Mouse (Mus musculus): ENCODE results near the gene Plekhg6. TPM values are rescaled to one million over a fixed set of nuclear protein-coding genes. Genes with fewer than 3 reads are reported as not detected.

The Plekhg6 gene
- 0.12 and 0.15 TPM in 2 replicates for polyA plus RNA-seq (2016; fragmentation: Nextera tagmentation; extraction: Ambion mirVana)

DNA sequence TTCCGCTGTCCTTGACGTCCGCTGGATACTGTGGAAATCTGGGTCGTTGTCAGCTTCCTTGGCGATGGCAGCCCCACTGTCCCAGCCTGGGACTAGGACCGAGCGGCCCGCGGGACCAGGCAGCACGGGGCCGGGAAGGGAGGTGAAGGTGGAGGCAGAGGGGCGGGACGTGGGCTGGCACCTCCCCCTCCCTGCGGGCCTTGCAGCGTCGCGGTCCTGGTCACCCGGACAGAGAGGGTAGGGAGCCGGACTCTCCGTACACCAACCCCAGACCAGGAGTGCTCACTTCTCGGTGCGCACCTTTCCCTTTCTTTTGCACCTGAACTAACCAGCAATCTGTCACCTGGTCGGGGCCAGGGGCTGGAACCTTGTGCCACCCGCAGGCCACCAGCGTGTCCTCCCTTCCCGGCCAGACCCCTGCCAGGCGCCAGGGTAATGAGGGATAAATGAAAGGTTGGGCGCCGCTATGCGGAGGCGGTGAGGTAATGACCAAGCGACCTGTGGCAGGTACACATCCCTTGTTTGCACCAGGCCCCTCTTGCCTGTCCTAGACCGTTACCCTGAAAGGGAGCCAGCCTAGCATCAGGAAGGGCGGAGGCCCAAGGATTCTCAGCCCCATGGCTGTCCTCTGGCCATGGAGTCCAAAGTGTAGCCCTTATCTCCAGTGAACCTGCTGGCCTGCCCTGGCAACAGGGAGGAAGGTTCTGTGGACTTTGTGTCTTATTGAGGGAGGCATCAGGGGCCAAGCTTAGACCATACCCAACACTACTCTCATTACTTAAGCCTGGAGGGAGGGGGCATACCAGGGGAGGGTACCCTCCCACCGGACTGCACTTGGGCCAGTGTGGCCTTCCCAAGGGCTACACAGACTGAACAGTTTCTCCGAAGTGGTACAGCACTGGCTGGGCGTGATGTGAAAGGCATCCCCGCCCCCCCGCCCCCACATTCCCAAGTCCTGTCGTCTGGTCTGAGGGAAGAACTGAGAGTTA, at the start of gene Plekhg6:
Gene Plekhg6 (minus strand): TSS at position 422 of the 989 bp plus-strand sequence.
- Histone ChIP-seq H3K9me3 (replicated peaks) (no peaks in the 10 kb centered on the region), H3K27ac (replicated peaks) (no peak within 1 kb of the TSS), H3K4me3 (peak within 1 kb of the TSS; percentile 45), H3K36me3 (no peaks in the 10 kb centered on the region), H3K27me3 (ENCODE audit: low read depth, poor library complexity, severe bottlenecking) (peaks cover 76% of the 10 kb centered on the region), H3K4me1 (peaks cover 46% of the 10 kb centered on the region)
- WGBS: 9% methylated on average over 40 of the region's 40 CpGs
- no peak for DNase-seq (ENCODE audit: low spot score)

DNA sequence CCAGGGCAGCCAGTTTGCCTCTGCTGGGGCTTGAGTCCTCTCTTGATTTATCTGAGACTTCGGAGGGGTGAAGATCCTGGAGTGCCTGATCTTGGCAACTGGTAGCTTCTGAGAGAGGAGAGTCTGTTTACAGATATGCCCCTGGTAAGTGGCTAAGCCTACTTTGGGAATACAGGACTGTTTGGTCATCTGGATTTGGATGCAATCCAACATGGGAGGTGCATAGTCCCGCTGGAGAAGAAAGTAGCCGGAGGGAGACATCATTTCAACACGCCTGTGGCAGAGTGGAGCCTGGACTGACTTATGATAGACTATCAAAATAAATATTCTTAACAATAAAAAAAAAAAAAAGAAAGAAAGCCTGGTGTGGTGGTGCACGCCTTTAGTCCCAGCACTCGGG, 49.1 kb upstream of the Plekhg6 start:
- H3K9me3 ChIP-seq (replicated peaks): no peaks in the 10 kb centered on the region
- WGBS: 89% methylated on average over 6 of the region's 6 CpGs
- DNase-seq (ENCODE audit: low spot score): no peak
- no peaks in the 10 kb centered on the region for H3K36me3 ChIP-seq
- H3K4me1 ChIP-seq: peaks cover 17% of the 10 kb centered on the region
- no peak overlapping the region for H3K4me3 ChIP-seq
- 0 out of 2 replicates have a peak, but pooled peaks cover 5% of the 10 kb centered on the region for H3K27me3 ChIP-seq (ENCODE audit: low read depth, poor library complexity, severe bottlenecking)
- no peak overlapping the region for H3K27ac ChIP-seq (replicated peaks)

DNA sequence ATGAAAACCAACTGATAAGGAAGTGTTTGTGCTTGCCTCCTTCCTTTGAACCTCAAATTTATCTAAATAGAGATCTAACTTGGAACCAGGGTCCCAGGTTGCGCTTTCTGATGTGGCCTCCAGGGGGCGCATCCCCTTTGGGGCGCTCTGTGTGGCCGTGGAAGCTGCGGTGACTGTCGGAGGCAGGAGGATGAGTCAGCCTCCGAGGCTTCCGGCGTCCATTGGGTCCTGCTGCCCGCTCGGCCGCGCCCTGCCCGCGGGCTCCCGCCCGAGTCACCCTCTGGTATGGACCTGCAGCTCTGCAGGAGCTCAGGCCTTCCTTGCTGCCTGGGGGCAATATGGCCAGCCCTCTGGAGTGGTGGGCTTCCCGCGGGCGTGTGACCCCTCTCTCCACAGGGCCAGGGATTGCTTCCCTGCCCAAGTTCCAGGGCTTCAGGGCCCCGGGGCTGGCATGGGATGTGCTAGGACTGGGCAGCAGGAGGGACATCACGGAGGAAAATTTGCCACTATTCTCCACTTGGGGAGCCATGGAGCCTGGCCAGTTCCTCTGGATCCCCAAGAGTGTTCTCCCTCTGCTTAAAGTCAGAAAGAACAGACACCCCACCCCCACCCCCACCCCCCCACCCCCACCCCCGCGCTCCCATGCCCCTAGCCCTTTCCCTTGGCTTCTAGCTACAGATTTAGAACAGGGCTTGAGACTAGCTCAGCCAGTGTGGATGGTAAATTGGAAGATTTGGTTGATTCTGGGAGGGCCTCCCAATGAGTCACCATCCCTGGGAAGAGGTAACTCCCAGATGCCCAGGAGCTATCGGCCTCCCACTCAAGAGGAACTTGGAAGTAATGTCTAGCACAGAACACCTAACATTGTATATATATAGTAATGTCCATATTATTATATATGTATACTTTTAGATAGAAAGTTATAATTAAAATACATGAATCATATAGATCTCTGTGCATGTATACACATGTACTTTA, 46.1 kb upstream of the Plekhg6 start:
- peak overlapping the region; percentile 58 for H3K4me3 ChIP-seq
- DNase-seq (ENCODE audit: low spot score): peak; percentile 89
- WGBS: 3% methylated on average over 25 of the region's 25 CpGs
- peaks cover 17% of the 10 kb centered on the region for H3K27me3 ChIP-seq (ENCODE audit: low read depth, poor library complexity, severe bottlenecking)
- peak overlapping the region; percentile 88 for H3K27ac ChIP-seq (replicated peaks)
- no peaks in the 10 kb centered on the region for H3K36me3 ChIP-seq
- H3K4me1 ChIP-seq: peaks cover 36% of the 10 kb centered on the region
- H3K9me3 ChIP-seq (replicated peaks): no peaks in the 10 kb centered on the region

DNA sequence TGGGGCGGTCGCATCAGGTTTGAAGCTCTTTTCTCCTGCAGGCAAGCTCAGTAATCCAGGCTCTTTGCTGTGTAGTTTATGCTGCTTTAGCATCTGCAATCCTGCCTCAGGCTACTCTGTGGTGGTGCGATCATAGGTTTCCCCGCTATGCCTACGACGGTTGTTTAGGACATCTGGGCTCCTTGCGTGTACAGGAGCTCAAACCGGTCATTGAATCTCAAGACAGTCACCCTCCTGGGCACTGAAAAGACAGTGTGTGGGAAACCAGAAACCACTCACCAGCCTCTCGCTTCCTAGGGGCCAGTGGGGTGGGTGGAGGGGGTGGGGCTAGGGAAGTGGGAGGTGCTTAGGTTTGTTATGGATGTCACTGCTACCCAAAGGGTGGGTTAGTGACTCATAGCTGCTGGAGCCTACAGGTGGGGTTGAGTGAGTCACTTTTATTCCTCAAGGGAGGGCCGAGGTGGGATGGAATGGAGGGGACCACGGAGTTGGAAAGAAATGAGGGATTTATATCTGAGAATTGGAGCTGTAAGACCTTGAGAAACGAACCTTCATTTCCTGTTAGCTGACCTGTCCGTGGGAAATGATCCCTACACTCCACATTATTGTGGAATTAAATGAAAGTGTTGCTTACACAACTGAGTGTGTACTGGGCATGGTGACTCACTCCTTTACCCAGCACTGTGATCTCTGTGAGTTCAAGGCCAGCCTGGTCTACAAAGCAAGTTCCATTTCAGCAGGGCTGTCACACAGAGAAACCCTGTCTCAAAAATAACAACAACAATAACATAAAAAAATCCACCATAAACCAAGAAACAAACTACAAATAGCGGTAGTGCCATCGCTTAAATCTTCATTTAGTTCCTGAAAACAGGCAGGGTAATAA, 44.9 kb upstream of the Plekhg6 start:
- Histone ChIP-seq H3K9me3 (replicated peaks) (no peaks in the 10 kb centered on the region), H3K36me3 (no peaks in the 10 kb centered on the region), H3K4me1 (peaks cover 31% of the 10 kb centered on the region), H3K27ac (replicated peaks) (no peak overlapping the region), H3K27me3 (ENCODE audit: low read depth, poor library complexity, severe bottlenecking) (peaks cover 17% of the 10 kb centered on the region), H3K4me3 (no peak overlapping the region)
- DNase-seq (ENCODE audit: low spot score): no peak
- 60% methylated on average over 15 of the region's 15 CpGs for WGBS

DNA sequence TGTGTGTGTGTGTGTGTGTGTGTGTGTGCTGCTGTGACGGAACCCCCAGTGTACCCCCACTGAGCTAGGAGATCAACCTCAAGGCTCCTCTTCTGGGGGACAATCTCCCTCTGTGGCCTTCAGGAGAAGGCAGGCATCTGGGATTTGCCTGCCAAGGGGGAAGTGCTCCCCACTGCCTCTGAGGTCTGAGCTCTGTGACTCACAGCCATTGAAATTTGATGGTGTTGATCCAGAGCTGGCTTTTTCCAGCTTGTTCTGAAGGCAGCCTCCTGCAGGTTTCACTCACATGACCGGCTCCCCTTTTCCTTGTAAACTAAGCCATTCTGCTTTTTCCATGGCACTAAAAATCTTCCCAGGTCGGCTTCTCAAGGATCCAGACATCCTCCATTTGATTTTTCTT, 43.6 kb upstream of the Plekhg6 start:
- no peak overlapping the region for H3K27ac ChIP-seq (replicated peaks)
- WGBS: 82% methylated on average over 3 of the region's 3 CpGs
- H3K4me3 ChIP-seq: no peak overlapping the region
- no peaks in the 10 kb centered on the region for H3K36me3 ChIP-seq
- H3K9me3 ChIP-seq (replicated peaks): no peaks in the 10 kb centered on the region
- H3K27me3 ChIP-seq (ENCODE audit: low read depth, poor library complexity, severe bottlenecking): peaks cover 17% of the 10 kb centered on the region
- DNase-seq (ENCODE audit: low spot score): no peak
- H3K4me1 ChIP-seq: peaks cover 28% of the 10 kb centered on the region

DNA sequence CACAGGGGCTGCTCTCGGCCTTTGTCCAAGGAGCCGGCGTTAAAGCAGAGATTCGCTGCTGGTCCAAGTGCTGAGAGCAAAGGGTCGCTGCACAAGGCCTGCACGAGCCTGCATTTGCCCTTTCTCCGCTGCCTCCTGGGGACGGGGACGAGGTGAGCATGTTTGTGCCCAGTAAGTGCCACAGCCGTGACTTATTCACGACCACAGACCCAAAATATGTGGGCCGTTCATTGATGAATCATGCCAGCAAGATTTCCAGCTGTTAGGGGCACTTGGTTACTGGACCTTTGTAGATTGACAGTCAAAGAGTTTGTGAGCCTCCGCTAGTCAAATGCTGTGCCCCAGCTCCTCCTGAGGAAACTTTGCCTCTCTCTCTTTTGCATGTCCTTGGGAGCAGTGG, 42.9 kb upstream of the Plekhg6 start:
- H3K27me3 ChIP-seq (ENCODE audit: low read depth, poor library complexity, severe bottlenecking): peaks cover 17% of the 10 kb centered on the region
- 43% methylated on average over 13 of the region's 13 CpGs for WGBS
- H3K36me3 ChIP-seq: no peaks in the 10 kb centered on the region
- no peak overlapping the region for H3K4me3 ChIP-seq
- H3K4me1 ChIP-seq: peaks cover 28% of the 10 kb centered on the region
- H3K9me3 ChIP-seq (replicated peaks): no peaks in the 10 kb centered on the region
- no peak for DNase-seq (ENCODE audit: low spot score)
- no peak overlapping the region for H3K27ac ChIP-seq (replicated peaks)

DNA sequence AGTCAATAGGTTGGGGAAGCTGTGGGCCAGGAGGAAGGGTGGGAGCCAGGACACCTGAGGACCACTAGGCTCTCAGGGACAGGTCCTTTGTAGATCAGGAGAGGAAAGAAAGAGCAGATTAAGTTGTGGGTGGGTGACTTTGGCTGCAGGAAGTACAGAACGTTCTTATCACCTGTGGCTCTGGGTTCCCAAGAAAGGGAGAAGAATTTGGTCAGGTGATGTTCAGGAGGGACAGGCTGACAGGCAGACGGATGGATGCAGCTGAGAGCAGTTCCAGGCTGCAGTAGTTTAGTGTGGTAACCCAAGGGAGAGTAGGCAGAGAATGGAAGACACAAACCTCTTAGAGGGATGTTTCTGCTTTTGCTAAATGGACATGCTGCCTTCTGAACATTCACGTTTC, 42.5 kb upstream of the Plekhg6 start:
- Histone ChIP-seq H3K4me3 (peak overlapping the region; percentile 47), H3K27me3 (ENCODE audit: low read depth, poor library complexity, severe bottlenecking) (peaks cover 18% of the 10 kb centered on the region)

DNA sequence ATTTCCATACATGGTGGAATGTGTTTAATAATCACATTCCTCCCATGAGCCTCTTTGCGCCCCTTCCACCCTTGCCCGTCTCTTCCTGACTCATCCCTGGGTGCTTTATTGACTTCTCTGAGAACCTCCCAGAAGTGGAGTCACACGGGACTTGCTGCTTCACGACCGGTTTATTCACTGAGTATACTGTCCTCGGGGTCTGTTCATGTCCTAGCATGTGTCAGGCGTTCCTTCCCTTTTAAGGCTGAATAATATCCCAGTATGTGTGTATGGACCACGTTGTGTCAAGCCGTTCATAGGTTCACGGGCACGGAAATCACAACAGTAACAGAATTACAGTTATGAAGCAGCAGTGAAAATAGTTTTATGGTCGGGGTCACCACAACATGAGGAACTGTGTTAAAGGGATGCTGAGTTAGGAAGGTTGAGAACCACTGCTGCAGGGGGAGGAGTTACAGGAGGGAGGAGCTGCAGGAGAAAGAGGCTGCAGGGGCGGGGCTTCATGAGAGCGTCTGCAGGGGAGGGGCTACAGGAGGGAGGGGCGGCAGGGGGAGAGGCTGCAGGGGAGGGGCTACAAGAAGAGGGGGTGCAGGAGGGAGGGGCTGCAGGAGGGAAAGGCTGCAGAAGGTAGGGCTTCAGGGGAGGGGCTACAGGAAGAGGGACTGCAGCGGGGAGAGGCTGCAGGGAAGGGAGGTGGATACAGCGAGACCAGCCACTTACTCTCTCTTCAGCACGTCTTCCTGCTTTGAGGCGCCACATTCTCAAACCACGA, 41.6 kb upstream of the Plekhg6 start:
- H3K27ac ChIP-seq (replicated peaks): peak overlapping the region; percentile 52

More for the DNA sequence above, 42.5 kb upstream of the Plekhg6 start:
- Histone ChIP-seq H3K4me1 (peaks cover 28% of the 10 kb centered on the region), H3K27ac (replicated peaks) (peak overlapping the region; percentile 52), H3K36me3 (no peaks in the 10 kb centered on the region), H3K9me3 (replicated peaks) (no peaks in the 10 kb centered on the region)
- DNase-seq (ENCODE audit: low spot score): no peak
- 38% methylated on average over 3 of the region's 3 CpGs for WGBS

DNA sequence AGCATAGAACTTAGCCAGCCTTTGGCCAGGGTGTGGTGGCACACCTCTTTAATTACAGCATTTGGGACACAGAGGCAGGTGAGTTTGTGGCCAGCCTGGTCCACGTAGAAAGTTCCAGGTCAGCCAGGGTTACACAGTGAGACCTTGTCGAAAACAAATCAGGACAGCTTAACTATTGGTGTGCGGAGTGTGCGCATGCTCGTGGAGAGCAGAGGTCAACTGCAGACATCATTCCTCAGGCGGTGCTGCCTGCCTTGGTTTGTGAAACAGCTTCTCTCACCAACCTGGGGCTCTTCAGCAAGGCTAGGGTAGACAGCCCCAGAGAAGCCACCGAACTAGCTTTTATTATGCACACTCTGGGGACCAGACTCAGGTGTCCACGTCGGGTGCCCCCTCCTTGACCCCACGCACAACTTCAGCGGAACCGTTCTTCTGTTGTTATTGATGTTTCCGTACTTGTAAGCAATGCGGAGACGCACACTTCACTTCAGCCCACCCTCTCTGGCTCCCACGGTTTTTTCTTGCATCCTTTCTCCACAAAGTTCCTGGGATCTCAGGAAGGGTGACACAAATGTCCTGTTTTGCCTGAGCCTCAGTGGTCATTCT, 40.0 kb upstream of the Plekhg6 start:
- WGBS: 79% methylated on average over 16 of the region's 16 CpGs
- no peaks in the 10 kb centered on the region for H3K9me3 ChIP-seq (replicated peaks)
- no peak for DNase-seq (ENCODE audit: low spot score)

More for the DNA sequence above, 41.6 kb upstream of the Plekhg6 start:
- Histone ChIP-seq H3K4me1 (peaks cover 28% of the 10 kb centered on the region), H3K4me3 (peak overlapping the region; percentile 47), H3K9me3 (replicated peaks) (no peaks in the 10 kb centered on the region), H3K36me3 (no peaks in the 10 kb centered on the region), H3K27me3 (ENCODE audit: low read depth, poor library complexity, severe bottlenecking) (peaks cover 23% of the 10 kb centered on the region)
- WGBS: 27% methylated on average over 20 of the region's 20 CpGs
- peak; percentile 79 for DNase-seq (ENCODE audit: low spot score)

DNA sequence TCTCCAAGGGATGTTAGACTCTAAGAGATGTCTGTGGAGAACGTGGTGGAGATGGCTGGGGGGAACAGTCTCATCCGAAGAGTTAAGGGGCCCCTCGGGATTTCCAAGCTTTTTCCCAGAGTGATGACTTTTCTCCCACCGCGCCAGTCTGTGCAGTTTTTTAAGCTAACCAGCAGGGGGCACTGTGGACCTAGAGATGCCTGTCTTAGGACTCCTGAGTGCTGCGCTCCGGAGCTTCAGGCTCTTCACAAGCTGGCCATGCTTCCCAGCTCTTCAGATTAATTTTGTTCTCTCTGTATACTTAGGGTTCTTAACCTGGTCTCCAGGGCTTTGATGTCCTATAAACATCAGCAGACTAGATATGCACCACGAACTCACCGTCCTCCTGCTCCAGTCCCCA, 38.2 kb upstream of the Plekhg6 start:
- peak; percentile 83 for DNase-seq (ENCODE audit: low spot score)
- no peaks in the 10 kb centered on the region for H3K36me3 ChIP-seq
- H3K4me1 ChIP-seq: peaks cover 18% of the 10 kb centered on the region
- WGBS: 15% methylated on average over 9 of the region's 9 CpGs
- H3K27me3 ChIP-seq (ENCODE audit: low read depth, poor library complexity, severe bottlenecking): peaks cover 15% of the 10 kb centered on the region
- no peaks in the 10 kb centered on the region for H3K9me3 ChIP-seq (replicated peaks)
- H3K27ac ChIP-seq (replicated peaks): no peak overlapping the region
- H3K4me3 ChIP-seq: no peak overlapping the region

More for the DNA sequence above, 40.0 kb upstream of the Plekhg6 start:
- H3K4me3 ChIP-seq: no peak overlapping the region
- H3K27ac ChIP-seq (replicated peaks): no peak overlapping the region
- H3K4me1 ChIP-seq: peaks cover 18% of the 10 kb centered on the region
- peaks cover 23% of the 10 kb centered on the region for H3K27me3 ChIP-seq (ENCODE audit: low read depth, poor library complexity, severe bottlenecking)
- no peaks in the 10 kb centered on the region for H3K36me3 ChIP-seq

DNA sequence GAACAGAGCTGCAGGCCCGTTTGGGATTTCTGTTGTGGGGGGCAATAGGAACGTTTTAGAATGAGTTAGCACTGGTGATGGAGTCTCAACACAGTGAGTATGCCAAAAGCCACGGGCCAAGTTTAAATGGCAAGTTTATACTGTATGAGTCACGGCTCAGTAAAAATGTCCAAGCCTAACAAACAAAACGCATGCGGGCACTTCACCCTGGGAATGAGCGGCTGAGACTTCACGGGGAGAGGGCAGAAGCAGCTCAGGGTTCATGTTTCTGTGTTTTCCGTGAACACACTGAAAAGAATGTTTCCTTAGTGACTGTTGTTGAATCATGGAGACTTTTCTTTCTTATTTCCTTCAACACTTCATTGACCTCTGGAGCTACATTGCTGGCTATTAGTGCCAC, 32.7 kb upstream of the Plekhg6 start:
- Histone ChIP-seq H3K4me3 (no peak overlapping the region), H3K9me3 (replicated peaks) (no peaks in the 10 kb centered on the region), H3K27ac (replicated peaks) (no peak overlapping the region), H3K36me3 (no peaks in the 10 kb centered on the region), H3K4me1 (no peaks in the 10 kb centered on the region), H3K27me3 (ENCODE audit: low read depth, poor library complexity, severe bottlenecking) (peaks cover 6% of the 10 kb centered on the region)
- 84% methylated on average over 9 of the region's 9 CpGs for WGBS
- DNase-seq (ENCODE audit: low spot score): no peak
